Mouse (Mus musculus) midbrain, embryonic 11.5 days (tissue): ENCODE measurements around the gene Ttc3. TPM values are rescaled to one million over a fixed set of nuclear protein-coding genes. Genes with fewer than 3 reads are reported as not detected.

Experiments used
- ATAC-seq: fragments of 200-750 bp; cut with Nextera tagmentation; 2 replicates; pipeline ENCODE4 v1.8.0; 2017; ENCODE audit warnings: moderate TSS enrichment, moderate library complexity; ENCODE audit not compliant: low FRiP score
- DNase-seq: peaks from one replicate; pipeline ENCODE4 v3.0.0; 2015; ENCODE audit warnings: low spot score; ENCODE audit errors: missing footprints
- H3K27ac ChIP-seq: fragments of 300-500 bp; sonication (generic); 2 replicates; pipeline ENCODE4 v1.5.1; 2014; ENCODE audit warnings: low read depth, low read length
- H3K27me3 ChIP-seq: fragments of 300-500 bp; sonication (generic); 2 replicates; pipeline ENCODE4 v1.6.1; 2014; ENCODE audit warnings: mild to moderate bottlenecking, low read length, moderate library complexity, mixed read lengths; ENCODE audit not compliant: control insufficient read depth, insufficient read depth
- H3K36me3 ChIP-seq: fragments of 300-500 bp; sonication (generic); 2 replicates; pipeline ENCODE4 v1.6.1; 2014; ENCODE audit warnings: mild to moderate bottlenecking, low read length, moderate library complexity, mixed read lengths; ENCODE audit not compliant: control insufficient read depth, insufficient read depth
- H3K4me1 ChIP-seq: fragments of 300-500 bp; sonication (generic); 2 replicates; pipeline ENCODE4 v1.6.1; 2014; ENCODE audit warnings: low read length; ENCODE audit not compliant: control insufficient read depth, insufficient read depth
- H3K4me2 ChIP-seq: fragments of 300-500 bp; sonication (generic); 2 replicates; pipeline ENCODE4 v1.6.1; 2014; ENCODE audit warnings: mild to moderate bottlenecking, moderate library complexity
- H3K4me3 ChIP-seq: fragments of 300-500 bp; sonication (generic); 2 replicates; pipeline ENCODE4 v1.5.1; 2014; ENCODE audit warnings: low read depth, low read length
- H3K9ac ChIP-seq: fragments of 300-500 bp; sonication (generic); 2 replicates; pipeline ENCODE4 v1.6.1; 2014; ENCODE audit warnings: low read length
- H3K9me3 ChIP-seq: fragments of 300-500 bp; sonication (generic); 2 replicates; pipeline ENCODE4 v1.6.1; 2016; ENCODE audit warnings: low read length; ENCODE audit not compliant: control insufficient read depth
- WGBS: fragments of 180-500 bp; shearing (Covaris S2); extraction: QIAGEN DNeasy Blood & Tissue Kit; methylation state at CpG from one replicate; pipeline ENCODE4 v1.1.7; 2014; 5-methylcytosine and 5-hydroxymethylcytosine counted together
- polyA plus RNA-seq: library from polyadenylated mRNA; unstranded; fragments of >200 nt; fragmentation: Nextera tagmentation; extraction: Ambion mirVana; gene quantifications from 2 replicates; pipeline ENCODE4 v1.2.1, GENCODE M21; 2014

Ttc3 gene
- polyA plus RNA-seq, 1 experiment from 2014 or later: 489 TPM

DNA sequence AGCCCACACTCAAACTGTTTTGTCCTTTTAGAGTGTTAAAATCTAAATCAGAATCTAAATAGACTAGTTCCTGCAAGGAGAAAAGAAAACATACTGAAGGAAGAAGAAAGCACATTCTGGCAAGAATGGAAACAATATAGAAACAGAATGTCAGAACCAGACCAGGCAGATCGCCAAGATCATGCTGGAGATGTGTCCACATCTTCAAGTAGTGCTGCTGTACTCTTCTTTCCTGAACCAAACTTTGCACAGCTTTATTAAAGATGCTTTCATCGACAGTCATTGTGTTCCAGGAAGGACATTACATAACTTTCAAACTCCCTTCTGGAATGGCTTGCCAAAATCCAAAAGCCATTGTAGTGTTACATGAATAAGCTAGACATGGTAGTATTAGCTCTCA is 66.4 kb downstream of the Ttc3 start:
- H3K4me3 ChIP-seq: no peak overlapping the region
- no peaks in the 10 kb centered on the region for H3K27me3 ChIP-seq
- H3K4me1 ChIP-seq: no peaks in the 10 kb centered on the region
- peaks cover 51% of the 10 kb centered on the region for H3K36me3 ChIP-seq
- H3K27ac ChIP-seq: no peak overlapping the region
- no peak overlapping the region for H3K4me2 ChIP-seq
- DNase-seq: no peak
- no peak for ATAC-seq
- 92% methylated on average over 2 of the region's 2 CpGs for WGBS
- H3K9ac ChIP-seq: no peak overlapping the region
- no peaks in the 10 kb centered on the region for H3K9me3 ChIP-seq

DNA sequence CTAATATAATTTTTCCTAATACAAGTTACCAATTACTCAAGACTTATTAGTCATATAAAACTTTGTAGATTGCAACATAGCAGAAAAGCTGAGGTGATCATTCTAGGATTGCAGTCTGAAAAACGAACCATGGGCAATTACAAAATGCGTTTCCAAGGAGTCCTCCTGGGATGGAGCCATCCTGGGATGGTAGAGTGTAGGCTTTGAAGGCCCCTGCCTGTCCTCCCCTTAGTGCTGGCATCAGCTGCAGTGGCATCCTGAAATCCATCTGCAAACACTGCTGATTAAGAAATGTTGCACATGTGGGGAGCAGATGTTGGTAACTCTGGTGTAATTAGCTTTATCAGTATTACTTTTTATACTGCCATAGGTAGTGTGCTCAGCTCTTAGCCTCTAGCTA is 70.9 kb downstream of the Ttc3 start:
- no peak overlapping the region for H3K4me3 ChIP-seq
- H3K4me1 ChIP-seq: no peaks in the 10 kb centered on the region
- no peak overlapping the region for H3K4me2 ChIP-seq
- no peaks in the 10 kb centered on the region for H3K9me3 ChIP-seq
- no peak for ATAC-seq
- DNase-seq: no peak
- H3K36me3 ChIP-seq: peaks cover 50% of the 10 kb centered on the region
- H3K27me3 ChIP-seq: no peaks in the 10 kb centered on the region
- H3K9ac ChIP-seq: no peak overlapping the region
- no peak overlapping the region for H3K27ac ChIP-seq
- WGBS: 92% methylated on average over 2 of the region's 2 CpGs

DNA sequence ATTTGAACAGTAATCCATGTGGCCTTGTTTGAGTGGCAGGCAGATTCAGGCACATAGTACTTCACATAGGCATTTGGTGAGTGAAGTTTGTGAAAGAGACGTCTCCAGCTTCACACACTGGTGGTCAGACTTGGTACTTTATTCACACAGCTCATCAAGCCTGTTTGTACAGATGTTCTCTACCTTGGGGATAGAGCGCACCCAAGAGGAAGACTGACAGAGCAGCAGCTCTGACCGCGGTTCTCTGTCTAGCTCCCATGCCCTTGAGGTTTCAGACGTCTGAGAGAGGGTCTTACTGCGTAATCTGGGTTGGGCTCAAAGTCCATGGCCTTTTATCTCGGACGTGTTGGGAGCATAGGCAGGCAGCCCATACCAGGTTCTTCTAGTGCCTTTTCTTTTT is 78.7 kb downstream of the Ttc3 start:
- ATAC-seq (no peak), DNase-seq (no peak)
- H3K36me3 ChIP-seq: peaks cover 28% of the 10 kb centered on the region
- H3K27ac ChIP-seq: no peak overlapping the region
- H3K27me3 ChIP-seq: no peaks in the 10 kb centered on the region
- WGBS: 85% methylated on average over 8 of the region's 8 CpGs
- H3K4me3 ChIP-seq: no peak overlapping the region
- H3K4me1 ChIP-seq: no peaks in the 10 kb centered on the region
- no peak overlapping the region for H3K9ac ChIP-seq
- H3K9me3 ChIP-seq: no peaks in the 10 kb centered on the region
- no peak overlapping the region for H3K4me2 ChIP-seq

DNA sequence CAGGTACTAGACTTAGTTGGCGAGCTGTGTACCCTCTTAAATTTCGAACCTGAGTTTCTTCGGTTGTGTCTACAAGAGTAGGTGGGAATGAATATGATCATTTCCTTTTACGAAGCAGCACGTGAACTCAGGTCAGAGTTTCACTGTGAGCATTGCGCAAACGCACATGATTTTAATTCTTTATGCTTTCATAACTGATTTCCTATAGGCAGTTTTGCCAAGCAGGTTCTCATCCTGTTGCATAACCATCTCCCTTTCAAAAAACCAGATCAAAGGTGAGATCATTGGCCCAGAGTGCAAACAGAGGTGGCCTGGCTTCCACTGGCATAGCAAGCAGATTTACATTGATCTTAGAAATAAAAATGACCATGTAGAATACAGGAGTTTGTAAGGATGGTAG is 79.2 kb downstream of the Ttc3 start:
- Histone ChIP-seq H3K27me3 (no peaks in the 10 kb centered on the region), H3K9ac (no peak overlapping the region), H3K27ac (no peak overlapping the region), H3K36me3 (peaks cover 28% of the 10 kb centered on the region), H3K4me3 (no peak overlapping the region), H3K4me1 (no peaks in the 10 kb centered on the region), H3K4me2 (no peak overlapping the region), H3K9me3 (no peaks in the 10 kb centered on the region)
- WGBS: 95% methylated on average over 7 of the region's 7 CpGs
- no peak for ATAC-seq
- no peak for DNase-seq

DNA sequence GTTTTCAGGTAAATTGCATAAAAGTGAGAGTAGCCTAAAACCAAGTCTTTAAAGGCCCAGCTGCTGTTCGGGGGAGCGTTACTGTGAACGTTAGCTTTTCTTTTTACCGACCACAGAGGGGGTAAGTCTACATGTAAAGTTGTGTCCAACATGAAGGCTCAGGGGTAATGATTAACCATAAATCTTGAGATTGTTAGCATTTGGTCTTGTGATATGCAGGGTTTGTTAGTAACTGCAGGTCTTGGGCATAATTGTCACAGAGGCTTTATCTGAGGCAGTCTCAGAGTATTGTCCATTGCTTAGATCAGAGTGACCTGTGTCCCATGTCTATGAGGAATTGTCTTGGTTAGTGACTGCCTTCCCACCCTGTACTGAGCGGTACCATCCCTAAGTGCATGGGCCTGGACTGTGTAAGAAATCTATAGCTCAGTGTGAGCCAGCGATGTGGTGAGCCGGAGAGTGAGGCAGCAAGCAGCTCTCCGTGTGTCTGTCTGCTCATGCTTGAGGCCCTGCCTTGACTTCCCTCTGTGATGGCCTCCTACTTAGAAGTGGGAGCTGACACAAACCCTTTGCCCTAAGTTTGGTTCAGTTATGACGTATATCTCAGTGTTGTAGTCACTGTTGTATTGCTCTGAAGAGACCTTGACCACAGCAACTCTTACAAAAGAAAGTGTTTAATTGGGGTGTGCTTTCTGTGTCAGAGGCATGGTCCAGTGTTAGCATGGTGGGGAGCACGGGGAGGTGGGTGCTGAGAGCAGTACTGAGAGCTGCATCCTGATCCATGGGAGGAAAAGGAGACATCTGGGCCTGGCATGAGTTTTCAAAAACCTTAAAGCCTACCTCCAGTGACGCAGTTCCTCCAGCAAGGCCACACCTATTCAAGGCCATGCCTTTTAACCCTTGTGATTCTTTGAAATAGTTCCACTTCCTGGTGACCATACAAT is 81.4 kb downstream of the Ttc3 start:
- Histone ChIP-seq H3K4me3 (no peak overlapping the region), H3K9me3 (no peaks in the 10 kb centered on the region), H3K27me3 (no peaks in the 10 kb centered on the region), H3K9ac (no peak overlapping the region), H3K4me1 (no peaks in the 10 kb centered on the region), H3K36me3 (peaks cover 30% of the 10 kb centered on the region), H3K27ac (no peak overlapping the region), H3K4me2 (no peak overlapping the region)
- no peak for DNase-seq
- no peak for ATAC-seq
- WGBS: 92% methylated on average over 11 of the region's 11 CpGs

DNA sequence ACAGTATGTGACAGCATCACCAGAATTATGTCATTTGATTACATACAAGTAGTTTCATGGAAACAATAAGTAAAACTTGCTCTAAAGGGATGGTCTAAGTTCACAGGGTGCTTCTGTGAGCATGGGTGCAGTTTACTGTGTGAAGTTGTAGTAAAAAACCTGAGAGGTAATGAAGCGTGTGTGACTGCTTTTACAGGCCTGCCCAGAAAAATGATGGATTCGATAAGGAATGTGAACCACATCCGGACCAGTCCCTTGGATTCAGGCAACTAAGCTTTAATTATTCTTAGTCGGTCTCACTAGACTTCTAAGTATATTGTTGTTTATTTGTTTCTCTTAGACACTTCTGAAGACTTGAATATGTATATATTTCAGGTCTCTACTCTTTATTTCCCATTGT is 82.3 kb downstream of the Ttc3 start:
- Histone ChIP-seq H3K4me2 (no peak overlapping the region), H3K9me3 (no peaks in the 10 kb centered on the region), H3K4me3 (no peak overlapping the region), H3K36me3 (peaks cover 35% of the 10 kb centered on the region), H3K27me3 (no peaks in the 10 kb centered on the region), H3K4me1 (no peaks in the 10 kb centered on the region), H3K27ac (no peak overlapping the region), H3K9ac (no peak overlapping the region)
- WGBS: 94% methylated on average over 4 of the region's 4 CpGs
- DNase-seq: no peak
- ATAC-seq: no peak

DNA sequence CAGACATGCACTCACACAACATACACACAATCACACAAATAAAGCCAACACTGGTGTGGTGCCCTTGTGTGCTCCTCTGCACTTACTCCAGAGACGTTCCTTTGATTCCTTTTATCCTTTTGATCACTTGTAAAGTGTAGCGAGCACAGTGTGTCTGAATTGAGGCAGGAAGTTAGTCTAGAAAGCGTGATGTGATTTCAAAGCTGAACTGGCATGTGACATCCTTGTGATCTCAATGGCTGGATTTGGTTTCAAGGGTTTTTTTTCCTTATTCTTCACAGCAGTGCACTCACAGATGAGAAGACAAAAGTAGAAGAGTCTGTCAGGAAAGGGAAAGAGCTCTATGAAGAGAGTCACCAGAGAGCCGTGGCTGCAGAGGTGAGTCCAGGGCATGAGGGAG is 83.7 kb downstream of the Ttc3 start:
- WGBS: 79% methylated on average over 4 of the region's 4 CpGs
- H3K36me3 ChIP-seq: peaks cover 37% of the 10 kb centered on the region

DNA sequence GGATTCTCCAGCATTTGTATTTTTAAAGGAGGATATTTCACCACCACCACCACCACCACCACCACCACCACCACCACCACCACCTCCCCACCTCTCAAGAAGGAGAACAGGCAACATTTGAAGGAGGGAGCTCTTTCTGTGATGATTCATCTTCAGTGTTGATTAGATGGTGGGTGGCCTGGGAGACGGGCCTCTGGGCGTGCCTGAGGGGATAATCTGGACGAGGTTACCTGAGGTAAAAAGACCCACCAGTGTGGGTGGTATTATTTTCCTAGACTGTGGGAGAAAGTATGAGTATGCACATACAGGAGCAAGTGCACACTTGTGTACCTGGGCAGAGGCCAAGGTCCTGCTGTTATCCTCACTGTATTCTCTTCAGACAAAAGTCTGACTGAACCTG is 93.6 kb downstream of the Ttc3 start:
- no peak overlapping the region for H3K4me2 ChIP-seq
- no peak overlapping the region for H3K9ac ChIP-seq
- H3K4me3 ChIP-seq: no peak overlapping the region
- no peak overlapping the region for H3K27ac ChIP-seq
- no peak for DNase-seq
- no peaks in the 10 kb centered on the region for H3K4me1 ChIP-seq
- 91% methylated on average over 3 of the region's 3 CpGs for WGBS
- H3K36me3 ChIP-seq: peaks cover 60% of the 10 kb centered on the region
- H3K9me3 ChIP-seq: no peaks in the 10 kb centered on the region
- H3K27me3 ChIP-seq: no peaks in the 10 kb centered on the region
- ATAC-seq: no peak

More for the DNA sequence above, 83.7 kb downstream of the Ttc3 start:
- Histone ChIP-seq H3K4me3 (no peak overlapping the region), H3K27me3 (no peaks in the 10 kb centered on the region), H3K9me3 (no peaks in the 10 kb centered on the region), H3K27ac (no peak overlapping the region), H3K4me2 (no peak overlapping the region), H3K4me1 (no peaks in the 10 kb centered on the region), H3K9ac (no peak overlapping the region)
- ATAC-seq (no peak), DNase-seq (no peak)

DNA sequence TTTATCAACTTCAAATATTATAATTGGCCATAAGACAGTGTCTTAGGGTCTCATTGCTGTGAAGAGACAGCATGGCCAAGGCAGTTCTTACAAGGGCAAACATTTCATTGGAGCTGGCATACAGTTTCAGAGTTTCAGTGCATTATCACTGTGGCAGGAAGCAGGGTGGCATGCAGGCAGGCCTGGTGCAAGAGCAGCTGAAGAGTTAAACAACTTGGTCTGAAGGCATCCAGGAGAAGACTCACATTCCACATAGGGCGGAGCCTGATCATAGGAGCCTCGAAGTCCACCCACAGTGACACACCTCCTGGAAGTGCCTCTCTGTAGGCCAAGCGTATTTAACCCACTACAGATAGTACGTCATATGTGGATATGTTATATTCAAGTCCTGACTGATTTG is 95.5 kb downstream of the Ttc3 start:
- Histone ChIP-seq H3K4me2 (no peak overlapping the region), H3K9ac (no peak overlapping the region), H3K27me3 (no peaks in the 10 kb centered on the region), H3K4me1 (no peaks in the 10 kb centered on the region), H3K4me3 (no peak overlapping the region), H3K27ac (no peak overlapping the region), H3K9me3 (no peaks in the 10 kb centered on the region), H3K36me3 (peaks cover 48% of the 10 kb centered on the region)
- DNase-seq (peak; percentile 71), ATAC-seq (no peak)
- WGBS: 96% methylated on average over 4 of the region's 4 CpGs
